Mouse (Mus musculus): ENCODE results near the gene Zfp791.
A peak's percentile ranks its signal among the peaks of the same experiment; 100 is the strongest.
"Not testable (repeated sequence)": the region's sequence is repeated elsewhere in the genome, so short reads cannot be mapped to it uniquely, and the experiment has no call there.

Zfp791 gene

DNA sequence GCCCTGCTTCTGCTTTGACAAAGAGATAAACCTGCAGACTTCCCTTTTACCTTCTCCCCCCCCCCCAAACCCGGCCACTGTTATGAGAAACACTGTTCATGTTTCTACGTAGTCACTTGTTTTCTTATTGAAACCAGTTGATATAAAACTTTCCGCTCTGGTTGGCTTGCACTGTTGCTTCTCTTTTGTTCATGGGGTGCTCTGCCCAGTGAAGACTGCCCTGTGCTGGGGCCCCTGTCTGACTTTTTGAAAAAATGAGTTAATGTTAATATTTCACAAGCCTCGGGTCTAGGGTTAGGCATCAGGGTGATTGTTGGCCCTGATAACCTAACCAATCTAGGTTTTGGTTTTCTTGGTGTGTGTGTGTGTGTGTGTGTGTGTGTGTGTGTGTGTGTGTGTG, 40.7 kb downstream of the Zfp791 start:
- DNase-seq = not testable (repeated sequence)

DNA sequence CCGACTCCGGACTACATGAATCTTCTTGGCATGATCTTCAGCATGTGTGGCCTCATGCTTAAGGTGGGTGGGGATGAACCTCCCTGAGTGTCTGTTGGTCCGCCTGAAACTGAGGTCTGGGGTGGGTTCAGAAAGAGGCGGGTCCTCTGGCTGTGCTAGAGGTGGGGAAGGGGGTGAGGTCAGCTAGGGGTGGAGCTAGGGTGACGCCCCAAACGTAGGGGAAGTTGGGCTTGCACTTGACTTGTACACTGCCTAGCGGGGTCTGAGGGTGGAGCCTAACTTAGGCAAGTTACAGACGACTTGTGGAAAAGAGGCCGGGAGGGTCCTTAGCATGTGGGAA, 41.7 kb downstream of the Zfp791 start, which contains the start of gene Wdr83:
Gene Wdr83, minus strand, starts transcription at position 91 of the 340 bp plus-strand sequence.
- peak; percentile 52 for DNase-seq

DNA sequence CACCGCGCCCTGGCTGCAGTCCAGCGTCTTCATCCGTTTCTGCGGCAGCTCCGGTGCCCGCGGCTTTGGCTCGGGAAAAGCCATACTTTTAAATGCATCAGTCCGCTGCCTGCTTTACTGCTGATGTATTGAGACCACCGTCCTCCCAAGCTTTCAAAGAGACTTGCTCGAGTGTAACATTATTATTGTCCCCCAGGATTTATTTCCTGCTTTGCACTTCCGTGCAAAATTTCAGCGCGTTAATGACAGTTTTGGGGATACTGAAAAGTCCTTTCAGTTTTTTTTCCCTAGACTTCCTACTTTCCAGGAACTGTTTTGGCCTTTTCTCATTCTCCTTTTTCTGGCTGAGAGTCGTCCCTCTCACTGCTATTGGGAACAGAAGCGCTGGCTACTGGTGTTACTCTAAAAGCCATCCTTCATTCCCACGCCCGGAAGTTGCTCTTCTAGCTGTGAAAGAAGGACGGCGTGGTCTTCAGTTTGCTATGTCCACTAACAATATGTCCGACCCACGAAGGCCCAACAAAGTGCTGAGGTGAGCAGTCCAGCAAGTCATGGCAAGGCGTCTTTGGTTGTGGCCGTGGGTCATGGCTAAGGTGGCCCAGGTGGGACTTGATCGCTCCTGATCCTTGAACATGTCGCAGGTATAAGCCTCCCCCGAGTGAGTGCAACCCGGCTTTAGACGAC, 42.2 kb downstream of the Zfp791 start, which contains the start of gene Wdr83os:
Gene Wdr83os, plus strand, starts transcription at position 209 of the 684 bp plus-strand sequence.
- peak; percentile 91 for DNase-seq

DNA sequence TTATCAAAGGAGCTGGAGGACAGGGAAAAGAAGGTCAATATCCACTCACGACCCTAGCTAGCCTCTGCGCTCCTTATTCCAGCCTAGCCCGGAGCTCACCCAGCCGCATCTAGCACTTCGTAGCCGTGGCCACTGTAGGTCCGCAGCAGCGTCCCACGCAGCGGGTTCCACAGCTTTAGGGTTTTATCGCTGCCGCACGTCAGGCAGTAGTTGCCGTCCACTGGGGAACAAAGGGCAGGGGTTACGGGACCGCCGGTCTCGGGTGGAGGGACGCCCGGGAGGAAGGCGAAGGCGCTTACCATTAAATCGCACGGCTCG, 42.7 kb downstream of the Zfp791 start:
- no peak for DNase-seq

DNA sequence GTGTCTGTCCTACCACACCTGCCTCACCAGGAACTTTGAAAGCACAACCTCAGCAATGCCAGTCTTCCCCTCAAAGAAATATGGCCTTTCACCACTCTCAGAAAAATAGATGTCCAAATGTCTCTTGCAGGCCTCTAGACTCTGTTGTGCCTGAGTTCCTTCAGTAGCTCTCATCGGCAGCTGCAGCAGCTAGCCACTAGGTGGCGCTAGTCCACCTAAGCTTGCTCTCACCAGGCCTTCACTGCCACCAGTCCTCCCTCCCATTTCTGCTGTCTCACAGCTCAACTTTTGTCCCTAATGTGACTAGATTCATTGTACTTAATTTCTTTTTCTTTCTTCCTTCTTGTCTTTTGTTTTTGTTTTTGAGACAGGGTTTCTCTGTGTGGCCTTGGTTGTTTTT, 45.9 kb downstream of the Zfp791 start:
- DNase-seq = peak; percentile 87

DNA sequence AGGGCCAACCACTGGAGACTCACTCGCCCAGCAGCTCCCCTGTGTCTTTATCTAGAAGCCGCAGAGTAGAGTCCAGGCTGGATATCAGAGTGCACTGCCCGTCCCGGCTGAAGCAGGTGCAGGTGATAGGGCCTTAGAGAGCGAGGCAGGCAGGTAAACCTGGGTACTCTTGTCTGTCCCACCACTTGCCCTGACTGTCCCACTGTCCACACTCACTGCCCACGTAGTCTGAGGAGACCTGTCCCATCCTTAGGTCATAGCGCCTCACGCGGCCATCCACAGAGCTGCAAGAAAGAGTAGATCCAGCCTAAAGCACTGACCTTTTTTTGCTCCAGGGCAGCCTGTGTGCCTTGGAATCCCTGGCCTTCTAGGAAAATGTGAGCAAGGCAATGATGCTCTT, 46.9 kb downstream of the Zfp791 start:
- DNase-seq = peak; percentile 50

DNA sequence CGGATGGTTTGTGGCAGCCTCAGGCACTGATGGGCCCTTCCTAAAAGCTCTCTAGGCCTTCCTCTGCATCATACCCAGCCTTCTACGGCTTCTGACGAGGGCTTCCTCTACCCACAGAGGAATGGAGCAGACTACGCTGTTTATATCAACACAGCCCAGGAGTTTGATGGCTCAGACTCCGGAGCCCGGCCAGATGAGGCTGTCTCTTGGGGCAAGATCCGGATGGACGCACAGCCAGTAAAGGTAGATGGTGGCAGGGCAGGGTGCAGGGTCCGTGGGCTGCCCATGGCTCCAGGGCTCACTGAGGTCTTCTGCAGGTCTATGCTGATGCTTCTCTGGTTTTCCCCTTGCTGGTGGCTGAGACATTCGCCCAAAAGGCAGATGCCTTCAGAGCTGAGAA, 48.3 kb downstream of the Zfp791 start:
- DNase-seq = no peak

DNA sequence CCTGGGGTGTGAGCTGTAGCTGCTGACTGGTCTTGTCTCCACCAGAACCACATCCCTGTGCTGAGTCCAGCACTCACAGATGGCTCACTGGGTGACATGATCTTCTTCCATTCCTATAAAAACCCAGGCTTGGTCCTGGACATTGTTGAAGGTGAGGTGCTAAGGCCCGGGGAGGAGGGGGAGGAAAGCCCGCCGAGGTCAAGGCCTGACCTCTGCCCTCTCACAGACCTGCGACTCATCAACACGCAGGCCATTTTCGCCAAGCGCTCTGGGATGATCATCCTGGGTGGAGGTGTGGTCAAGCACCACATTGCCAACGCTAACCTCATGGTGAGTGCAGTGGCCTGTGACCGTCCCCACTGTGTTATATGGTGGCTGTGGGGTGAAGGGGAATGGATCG, 48.7 kb downstream of the Zfp791 start:
- DNase-seq = no peak

DNA sequence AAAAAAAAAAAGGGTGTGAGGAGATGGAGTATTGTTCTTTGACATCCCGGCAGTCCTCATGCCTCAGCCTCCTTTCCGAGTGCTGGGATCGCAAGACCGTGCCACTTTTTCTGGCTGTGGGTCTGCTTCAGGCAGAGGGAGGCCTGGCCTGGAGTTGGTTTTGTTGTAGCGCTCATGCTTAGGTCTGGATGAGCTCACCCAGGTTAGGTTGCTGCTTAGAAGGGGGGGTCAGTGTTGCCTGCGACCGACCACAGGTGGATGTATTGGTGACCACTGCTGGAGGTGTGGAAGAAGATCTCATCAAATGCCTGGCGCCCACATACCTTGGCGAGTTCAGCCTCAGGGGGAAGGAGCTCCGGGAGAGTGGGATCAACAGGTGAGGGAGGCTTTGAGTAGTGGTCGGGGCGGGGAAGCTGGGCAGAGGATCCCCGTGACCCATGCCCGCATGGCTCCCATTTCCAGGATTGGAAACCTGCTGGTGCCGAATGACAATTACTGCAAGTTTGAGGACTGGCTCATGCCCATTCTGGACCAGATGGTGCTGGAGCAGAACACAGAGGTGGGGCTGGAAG, 49.8 kb downstream of the Zfp791 start:
- no peak for DNase-seq

DNA sequence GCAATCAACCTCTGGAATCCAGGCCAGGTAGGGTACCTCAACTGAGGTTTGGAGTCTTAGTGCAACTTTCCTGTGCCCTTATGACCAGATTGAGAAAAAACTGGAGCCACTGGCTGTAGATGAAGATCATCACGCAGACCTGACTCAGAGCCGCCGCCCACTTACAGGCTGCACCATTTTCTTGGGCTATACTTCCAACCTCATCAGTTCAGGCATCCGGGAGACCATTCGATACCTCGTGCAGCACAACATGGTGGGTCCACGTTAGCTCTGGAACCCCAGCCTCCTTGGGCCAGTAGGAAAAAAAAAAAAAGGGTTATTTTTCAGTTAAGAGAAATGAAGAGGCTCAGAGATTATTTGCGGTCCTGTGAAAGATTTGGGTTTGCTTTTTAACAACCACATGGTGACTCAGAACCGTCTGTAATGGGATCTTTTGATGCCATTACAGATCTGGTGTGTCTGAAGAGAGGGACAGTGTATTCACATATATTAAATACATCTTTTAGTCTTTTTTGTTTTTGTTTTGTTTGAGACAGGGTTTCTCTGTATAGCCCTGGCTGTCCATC, 50.4 kb downstream of the Zfp791 start:
- no peak for DNase-seq

DNA sequence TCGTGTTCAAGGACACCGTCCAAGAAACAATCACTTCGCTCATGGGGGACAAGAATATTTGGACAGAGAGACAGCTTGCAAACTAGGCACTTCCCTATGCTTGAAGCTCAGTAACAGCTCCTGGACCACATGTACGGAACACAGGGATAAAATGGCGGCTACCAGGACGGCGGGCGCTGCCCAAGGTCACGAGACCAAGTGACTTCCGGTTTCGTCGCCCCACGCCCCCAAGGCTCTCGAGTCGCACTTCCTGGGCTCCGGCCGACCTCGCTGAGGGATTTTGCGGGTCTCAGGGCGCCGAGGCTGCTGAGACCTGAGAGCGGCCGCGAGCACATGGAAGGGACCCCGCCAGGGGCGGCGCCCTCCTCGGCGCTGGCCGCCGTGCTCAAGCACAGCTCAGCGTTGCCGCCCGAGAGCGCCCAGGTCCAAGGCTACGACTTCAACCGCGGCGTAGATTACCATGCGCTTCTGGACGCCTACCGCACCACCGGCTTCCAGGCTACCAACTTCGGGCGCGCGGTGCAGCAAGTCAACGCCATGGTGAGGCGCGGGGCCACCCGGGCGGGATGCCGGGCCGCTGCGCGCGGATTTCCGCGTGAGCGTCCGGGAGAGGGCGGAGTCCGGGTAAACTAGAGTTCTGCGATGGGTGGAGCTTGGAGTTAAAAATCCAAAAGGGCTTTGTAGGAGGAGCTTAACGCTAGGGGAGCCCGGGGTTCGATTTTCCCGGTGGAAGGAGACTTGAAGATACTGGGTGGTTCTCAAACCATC, 51.2 kb downstream of the Zfp791 start, which contains the start of gene Dhps:
Gene Dhps, plus strand, starts transcription at position 244 of the 768 bp plus-strand sequence.
- DNase-seq = peak; percentile 95

DNA sequence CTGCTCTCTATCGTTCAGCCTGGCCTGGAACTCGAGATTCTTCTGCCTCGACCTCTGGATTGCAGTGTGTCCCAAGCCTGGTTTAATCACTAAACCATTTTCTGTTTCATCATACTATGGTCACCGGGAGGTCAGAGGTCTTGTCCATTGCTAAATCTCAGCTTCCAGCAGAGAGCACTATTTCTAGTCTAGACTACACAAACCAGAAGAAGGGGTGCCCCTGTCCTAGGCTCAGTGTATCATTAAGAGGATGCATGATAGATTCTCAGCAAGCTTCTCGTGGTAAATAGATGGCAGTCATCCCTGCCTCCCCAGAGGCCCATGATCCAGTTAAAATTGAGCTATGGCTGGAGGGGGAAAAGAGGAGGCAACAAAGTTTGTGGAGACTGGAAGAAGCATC, 51.9 kb downstream of the Zfp791 start:
- DNase-seq = no peak

DNA sequence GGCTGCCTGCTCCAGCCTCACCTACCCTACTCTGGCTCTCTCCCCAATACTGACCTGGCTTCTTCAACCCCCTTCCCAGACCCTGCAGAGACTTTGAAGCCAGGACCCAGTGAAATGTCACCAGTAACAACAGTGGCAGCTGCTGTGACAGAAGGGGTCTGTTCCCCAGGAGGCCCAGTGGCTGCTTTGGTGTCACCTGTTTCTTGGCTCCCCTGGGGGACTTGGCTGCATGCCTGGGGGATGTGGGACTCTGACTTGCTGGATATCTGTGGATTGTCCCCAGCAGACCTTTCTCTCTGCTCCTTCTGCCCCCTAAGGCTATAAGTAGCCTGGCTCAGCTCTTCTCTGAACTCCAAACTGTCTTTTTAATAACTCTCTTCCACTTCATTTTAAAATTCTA, 54.9 kb downstream of the Zfp791 start, which contains the start of gene Gm5741:
Gene Gm5741, minus strand, starts transcription at position 1 of the 400 bp plus-strand sequence.
- DNase-seq = no peak

DNA sequence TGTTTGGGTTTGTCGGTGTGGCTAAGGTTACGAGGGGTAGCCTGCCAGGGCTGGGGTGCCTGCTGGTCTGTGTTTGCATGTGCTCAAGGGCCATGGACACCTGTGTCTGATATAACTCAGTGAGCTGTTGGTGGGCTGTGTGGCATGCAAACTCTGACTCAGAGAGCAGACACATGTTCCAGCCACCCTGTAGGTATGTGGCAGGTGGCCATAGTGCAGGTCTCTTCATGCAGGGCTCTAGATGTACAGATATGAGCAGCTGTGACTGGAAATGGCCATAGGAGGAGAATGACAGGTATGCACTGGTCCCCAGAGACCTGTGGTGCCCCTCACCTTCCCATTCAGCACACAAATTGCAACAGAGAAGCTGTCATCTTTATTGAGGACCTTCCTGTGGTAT, 55.7 kb downstream of the Zfp791 start:
- no peak for DNase-seq

DNA sequence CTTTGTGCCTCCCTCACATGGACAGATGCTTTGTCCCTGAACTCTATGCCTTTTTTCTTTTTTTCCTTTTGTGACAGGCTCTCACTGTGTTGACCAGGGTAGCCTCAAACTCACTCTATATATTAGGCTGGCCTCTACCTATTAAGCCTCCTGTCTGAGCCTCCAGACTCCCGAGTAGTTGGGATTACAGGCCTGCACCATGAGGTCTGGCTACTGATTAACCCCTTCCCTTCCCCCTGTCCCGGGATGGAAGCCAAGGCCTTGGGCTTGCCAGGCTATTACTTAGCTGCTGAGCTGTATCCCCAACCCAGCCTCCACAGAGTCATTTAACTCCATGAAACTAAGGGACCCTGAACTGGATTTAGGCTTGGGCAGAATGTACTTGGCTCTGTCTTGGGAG, 57.7 kb downstream of the Zfp791 start:
- DNase-seq = no peak

DNA sequence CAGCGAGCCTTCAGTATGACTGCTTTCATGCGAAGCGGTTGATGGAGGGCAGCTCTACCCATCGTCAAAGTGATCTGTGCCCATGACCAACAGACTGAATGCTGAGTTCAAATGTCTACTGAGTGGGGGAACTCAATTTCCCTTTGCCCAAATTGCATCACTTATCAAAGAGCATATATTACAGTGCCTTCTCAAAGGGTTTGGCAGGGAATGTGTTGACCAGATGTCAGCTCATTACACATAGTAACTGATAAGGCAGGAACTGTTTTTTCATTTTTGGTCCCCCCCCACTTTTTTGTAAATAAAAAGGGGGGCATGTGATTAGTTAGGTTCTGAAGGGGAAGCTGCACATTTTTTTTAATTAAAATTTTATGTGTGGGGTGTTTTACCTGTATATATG, 60.3 kb downstream of the Zfp791 start:
- DNase-seq = no peak

DNA sequence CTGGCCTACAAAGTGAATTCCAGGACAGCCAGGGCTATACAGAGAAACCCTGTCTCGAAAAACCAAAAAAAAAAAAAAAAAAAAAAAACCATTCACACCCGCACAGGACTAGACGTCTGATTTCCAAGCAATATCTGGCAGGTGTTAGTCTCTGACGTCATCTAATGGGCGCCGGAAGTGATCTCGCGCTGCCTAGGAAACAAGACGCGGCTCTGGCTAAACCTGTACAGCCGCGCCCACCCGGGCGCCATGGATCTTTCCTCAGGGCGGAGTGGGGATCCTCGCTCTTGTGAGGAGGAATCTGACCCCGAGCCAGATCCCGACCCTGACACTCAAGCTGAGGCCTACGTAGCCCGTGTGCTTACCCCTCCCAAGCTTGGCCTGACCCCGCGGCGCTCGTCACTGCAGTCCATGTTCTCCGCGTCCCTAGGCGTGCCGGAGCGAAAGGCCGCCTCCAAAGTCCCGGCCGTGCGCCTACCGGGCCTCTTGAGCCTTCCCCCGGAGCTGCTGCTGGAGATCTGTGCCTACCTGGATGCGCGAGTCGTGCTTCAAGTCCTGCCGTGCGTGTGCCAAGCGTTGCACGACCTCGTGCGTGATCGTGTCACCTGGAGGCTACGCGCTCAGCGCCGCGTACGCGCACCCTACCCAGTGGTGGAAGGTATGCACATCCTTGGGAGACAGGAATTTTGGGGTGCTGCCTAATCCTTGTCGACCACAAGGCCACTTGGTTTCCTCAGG, 62.8 kb downstream of the Zfp791 start, which contains the start of gene Fbxw9:
Gene Fbxw9, plus strand, starts transcription at position 177 of the 738 bp plus-strand sequence.
- DNase-seq = peak; percentile 94

Data from retina, postnatal 1 day (tissue).